Mouse (Mus musculus): ENCODE results near the gene Nop58.
"Not testable (repeated sequence)": the region's sequence is repeated elsewhere in the genome, so short reads cannot be mapped to it uniquely, and the experiment has no call there.

The Nop58 gene

GRCm38 (mm10) chr1:59725661-59726060, 40.9 kb downstream of the Nop58 start:
- peak; percentile 30 for DNase-seq

DNA sequence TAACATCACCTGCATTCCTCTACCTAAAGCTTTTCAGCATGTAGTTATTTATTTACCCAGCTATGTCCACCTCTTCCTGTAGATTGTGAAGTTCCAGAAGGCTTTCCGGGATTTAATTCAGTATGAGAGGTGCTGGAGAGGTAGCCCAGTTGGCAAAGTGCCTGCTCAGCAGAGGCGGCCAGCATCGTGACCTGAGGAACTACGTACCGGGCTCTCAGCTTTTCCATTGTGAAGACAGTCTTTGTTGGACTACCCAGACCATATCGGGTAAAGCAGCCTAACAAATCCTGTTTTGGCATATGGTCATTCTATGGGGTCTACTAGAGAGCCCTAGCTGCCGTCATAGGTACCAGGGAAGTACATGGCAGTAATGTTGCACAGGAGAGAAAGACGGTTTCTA, 45.3 kb downstream of the Nop58 start:
- DNase-seq, result peak; percentile 44

- no peak for DNase-seq
Measured at GRCm38 (mm10) chr1:59730737-59731136, 46.0 kb downstream of the Nop58 start.

- DNase-seq, result peak; percentile 60
Measured at GRCm38 (mm10) chr1:59734076-59734475, 49.3 kb downstream of the Nop58 start.

- no peak for DNase-seq
Measured at GRCm38 (mm10) chr1:59738768-59739414, 54.1 kb downstream of the Nop58 start.

GRCm38 (mm10) chr1:59739577-59740354, 55.0 kb downstream of the Nop58 start:
- peak; percentile 74 for DNase-seq

DNA sequence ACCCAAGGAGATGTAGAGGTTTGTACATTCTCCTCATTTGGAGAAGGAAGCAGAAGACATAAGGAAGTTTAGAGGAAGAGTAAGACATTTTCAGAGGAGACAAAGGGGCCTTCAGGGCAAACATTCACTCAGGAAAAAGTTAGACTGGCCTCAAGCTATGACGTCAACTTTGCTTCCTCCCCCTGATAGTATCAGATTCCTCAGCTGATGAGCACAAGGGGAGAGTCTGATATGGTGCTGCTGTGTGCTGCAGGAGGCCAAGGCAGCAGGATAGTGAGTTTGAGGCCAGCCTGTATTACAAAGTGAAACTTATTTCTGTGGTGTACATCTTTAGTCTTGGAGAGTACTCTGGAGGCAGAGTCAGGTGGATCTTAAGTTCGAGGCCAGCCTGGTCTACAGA, 64.3 kb downstream of the Nop58 start:
- DNase-seq, result peak; percentile 57

DNA sequence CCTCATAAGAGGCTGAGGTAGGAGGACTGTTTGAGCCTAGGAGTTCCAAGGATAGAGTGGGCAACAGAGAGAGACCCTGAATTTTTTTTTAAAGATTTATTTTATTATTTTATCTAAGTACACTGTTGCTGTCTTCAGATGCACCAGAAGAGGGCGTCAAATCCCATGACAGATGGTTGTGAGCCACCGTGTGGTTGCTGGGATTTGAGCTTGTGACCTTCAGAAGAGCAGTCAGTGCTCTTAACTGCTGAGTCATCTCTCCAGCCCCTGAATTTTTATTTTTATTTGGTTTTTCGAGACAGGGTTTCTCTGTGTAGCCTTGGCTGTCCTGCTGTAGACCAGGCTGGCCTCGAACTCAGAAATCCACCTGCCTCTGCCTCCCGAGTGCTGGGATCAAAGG, 65.0 kb downstream of the Nop58 start:
- DNase-seq, result not testable (repeated sequence)

- DNase-seq, result no peak
Measured at GRCm38 (mm10) chr1:59755298-59755697, 70.5 kb downstream of the Nop58 start.

DNA sequence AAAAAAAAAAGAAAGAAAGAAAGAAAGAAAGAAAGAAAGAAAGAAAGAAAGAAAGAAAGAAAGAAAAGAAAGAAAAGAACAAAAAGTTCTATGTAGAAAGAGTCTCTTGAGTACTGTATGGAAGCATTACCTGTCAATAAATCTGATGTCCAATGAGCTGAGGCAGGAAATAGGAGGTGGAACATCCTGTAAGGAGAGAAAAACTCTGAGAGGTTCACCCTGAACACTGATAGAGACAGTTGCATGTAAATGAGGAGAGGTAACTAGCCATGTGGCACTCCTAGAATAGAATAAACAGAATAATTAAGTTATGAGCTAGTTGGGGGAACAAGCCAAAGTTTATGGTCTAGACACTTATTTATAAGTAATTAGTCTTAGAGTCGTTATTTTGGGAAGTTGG, 73.6 kb downstream of the Nop58 start:
- no peak for DNase-seq

GRCm38 (mm10) chr1:59762208-59762607, 77.4 kb downstream of the Nop58 start:
- DNase-seq, result peak; percentile 59

- DNase-seq, result peak; percentile 51
Measured at GRCm38 (mm10) chr1:59762651-59763163, 77.9 kb downstream of the Nop58 start.

- DNase-seq, result peak; percentile 95
Measured at GRCm38 (mm10) chr1:59763164-59763768, 78.5 kb downstream of the Nop58 start, which contains the start of gene Bmpr2. TSS of gene Bmpr2 (plus strand) at chr1:59763400.

- peak; percentile 61 for DNase-seq
Measured at GRCm38 (mm10) chr1:59763781-59764251, 79.0 kb downstream of the Nop58 start.

GRCm38 (mm10) chr1:59764407-59764971, 79.7 kb downstream of the Nop58 start:
- peak; percentile 75 for DNase-seq

DNA sequence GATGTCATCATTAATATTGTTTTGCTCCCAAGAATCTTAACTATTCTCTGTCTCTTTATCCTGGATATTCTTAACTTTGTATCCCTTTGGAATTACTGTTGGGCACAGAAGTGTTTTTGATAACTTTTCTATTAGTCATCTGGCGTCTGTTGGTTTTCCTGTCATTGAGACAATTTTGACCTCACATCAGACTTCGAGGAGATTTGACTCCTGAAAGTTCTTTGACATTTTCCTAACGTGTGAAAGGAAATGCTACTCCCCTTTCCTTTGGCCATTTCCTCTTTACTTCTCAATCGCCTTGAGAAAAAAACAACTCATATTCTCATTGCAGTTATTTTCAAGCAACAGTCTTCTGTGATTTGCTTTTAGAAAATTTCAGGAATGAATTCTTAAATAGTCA, 80.5 kb downstream of the Nop58 start:
- DNase-seq, result no peak

DNA sequence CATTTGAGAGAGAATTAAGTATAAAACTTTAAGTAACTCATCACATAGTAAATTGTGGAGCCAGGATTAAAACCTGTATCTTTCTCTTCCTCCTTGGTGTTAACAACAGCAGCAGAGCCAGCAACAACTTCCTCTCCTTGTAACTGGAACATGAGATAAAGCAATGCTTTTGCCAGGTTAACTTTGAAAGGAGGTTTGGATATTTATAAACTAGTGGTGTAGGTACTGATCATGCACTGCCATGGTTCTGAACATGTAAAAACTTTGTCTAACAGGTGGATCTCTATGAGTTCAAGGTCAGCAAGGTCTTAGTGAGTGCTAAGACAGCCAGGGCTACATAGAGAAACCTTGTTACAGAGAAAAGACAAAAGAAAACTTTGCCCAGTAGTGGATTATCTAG, 81.9 kb downstream of the Nop58 start:
- DNase-seq, result no peak

Measured in lung, postnatal 36 days (tissue).